Mouse (Mus musculus): ENCODE measurements around the gene Neurod2. TPM values are rescaled to one million over a fixed set of nuclear protein-coding genes. Genes with fewer than 3 reads are reported as not detected.

Gene Neurod2
- total and polyA plus RNA-seq, 2 experiments from 2014 or later: 3.3 to 24.4 TPM

- TF ChIP-seq CTCF (IDR thresholded peaks at IDR 0.05): no peak
- ATAC-seq (ENCODE audit: low FRiP score): no peak
- H3K27ac ChIP-seq (ENCODE audit: low read depth, low read length): no peak overlapping the region
Observed at GRCm38 (mm10) chr11:98332841-98333240, 3.4 kb upstream of the Neurod2 start.

GRCm38 (mm10) chr11:98332186-98332585, 2.7 kb upstream of the Neurod2 start:
- no peak for DNase-seq (ENCODE audit: low spot score)
- no peaks in the 10 kb centered on the region for H3K36me3 ChIP-seq (ENCODE audit: insufficient read depth, low read length)
- H3K9me3 ChIP-seq (ENCODE audit: low read length): no peaks in the 10 kb centered on the region
- no peak overlapping the region for H3K27ac ChIP-seq (ENCODE audit: low read depth, low read length)
- H3K27me3 ChIP-seq (ENCODE audit: insufficient read depth, low read length): peaks cover 79% of the 10 kb centered on the region
- H3K4me1 ChIP-seq (ENCODE audit: insufficient read depth, low read length): no peaks in the 10 kb centered on the region; the same call in 1 of the 2 replicates
- no peak overlapping the region for H3K9ac ChIP-seq (replicated peaks; ENCODE audit: low read length, poor library complexity, severe bottlenecking)
- no peak for ATAC-seq (ENCODE audit: low FRiP score)
- no peak overlapping the region for H3K4me2 ChIP-seq (ENCODE audit: low read depth, low read length, poor library complexity, severe bottlenecking)
- WGBS: 84% methylated on average over 3 of the region's 3 CpGs
- peak; percentile 19; the same call in 1 of the 2 replicates for TF ChIP-seq CTCF (IDR thresholded peaks at IDR 0.05)
- no peak overlapping the region for H3K4me3 ChIP-seq (ENCODE audit: low read depth, low read length)

More at GRCm38 (mm10) chr11:98332841-98333240, 3.4 kb upstream of the Neurod2 start:
- H3K9me3 ChIP-seq (ENCODE audit: low read length): no peaks in the 10 kb centered on the region
- WGBS: 72% methylated on average over 4 of the region's 4 CpGs
- H3K36me3 ChIP-seq (ENCODE audit: insufficient read depth, low read length): no peaks in the 10 kb centered on the region
- peaks cover 78% of the 10 kb centered on the region for H3K27me3 ChIP-seq (ENCODE audit: insufficient read depth, low read length)
- no peak overlapping the region for H3K4me3 ChIP-seq (ENCODE audit: low read depth, low read length)
- no peak for DNase-seq (ENCODE audit: low spot score)
- no peak overlapping the region for H3K4me2 ChIP-seq (ENCODE audit: low read depth, low read length, poor library complexity, severe bottlenecking)
- no peaks in the 10 kb centered on the region; the same call in 1 of the 2 replicates for H3K4me1 ChIP-seq (ENCODE audit: insufficient read depth, low read length)
- H3K9ac ChIP-seq (replicated peaks; ENCODE audit: low read length, poor library complexity, severe bottlenecking): no peak overlapping the region

- Histone ChIP-seq H3K4me3 (ENCODE audit: low read depth, low read length) (no peak overlapping the region), H3K27ac (ENCODE audit: low read depth, low read length) (no peak overlapping the region), H3K9ac (replicated peaks; ENCODE audit: low read length, poor library complexity, severe bottlenecking) (no peak overlapping the region), H3K9me3 (ENCODE audit: low read length) (no peaks in the 10 kb centered on the region), H3K36me3 (ENCODE audit: insufficient read depth, low read length) (no peaks in the 10 kb centered on the region), H3K4me2 (ENCODE audit: low read depth, low read length, poor library complexity, severe bottlenecking) (no peak overlapping the region), H3K27me3 (ENCODE audit: insufficient read depth, low read length) (peaks cover 79% of the 10 kb centered on the region), H3K4me1 (ENCODE audit: insufficient read depth, low read length) (no peaks in the 10 kb centered on the region; the same call in 1 of the 2 replicates)
- DNase-seq (ENCODE audit: low spot score): no peak
- no peak for TF ChIP-seq CTCF (IDR thresholded peaks at IDR 0.05)
- ATAC-seq (ENCODE audit: low FRiP score): no peak
- WGBS: 63% methylated on average over 1 of the region's 1 CpGs
Observed at GRCm38 (mm10) chr11:98331401-98331800, 2.0 kb upstream of the Neurod2 start.

GRCm38 (mm10) chr11:98330745-98331204, 1.3 kb upstream of the Neurod2 start:
- DNase-seq (ENCODE audit: low spot score) (no peak), ATAC-seq (ENCODE audit: low FRiP score) (no peak)
- Histone ChIP-seq H3K9ac (replicated peaks; ENCODE audit: low read length, poor library complexity, severe bottlenecking) (no peak overlapping the region), H3K27ac (ENCODE audit: low read depth, low read length) (no peak overlapping the region), H3K36me3 (ENCODE audit: insufficient read depth, low read length) (no peaks in the 10 kb centered on the region), H3K4me3 (ENCODE audit: low read depth, low read length) (no peak overlapping the region), H3K4me2 (ENCODE audit: low read depth, low read length, poor library complexity, severe bottlenecking) (no peak overlapping the region), H3K27me3 (ENCODE audit: insufficient read depth, low read length) (peaks cover 79% of the 10 kb centered on the region), H3K4me1 (ENCODE audit: insufficient read depth, low read length) (no peaks in the 10 kb centered on the region; the same call in 1 of the 2 replicates), H3K9me3 (ENCODE audit: low read length) (no peaks in the 10 kb centered on the region)
- 75% methylated on average over 2 of the region's 2 CpGs for WGBS
- TF ChIP-seq CTCF (IDR thresholded peaks at IDR 0.05): no peak

GRCm38 (mm10) chr11:98329960-98330744, 704 bp upstream of the Neurod2 start:
- Histone ChIP-seq H3K36me3 (ENCODE audit: insufficient read depth, low read length) (no peaks in the 10 kb centered on the region), H3K4me1 (ENCODE audit: insufficient read depth, low read length) (no peaks in the 10 kb centered on the region; the same call in 1 of the 2 replicates), H3K27ac (ENCODE audit: low read depth, low read length) (no peak overlapping the region), H3K27me3 (ENCODE audit: insufficient read depth, low read length) (peaks cover 79% of the 10 kb centered on the region), H3K4me3 (ENCODE audit: low read depth, low read length) (no peak overlapping the region), H3K4me2 (ENCODE audit: low read depth, low read length, poor library complexity, severe bottlenecking) (no peak overlapping the region), H3K9me3 (ENCODE audit: low read length) (no peaks in the 10 kb centered on the region), H3K9ac (replicated peaks; ENCODE audit: low read length, poor library complexity, severe bottlenecking) (no peak overlapping the region)
- ATAC-seq (ENCODE audit: low FRiP score) (no peak), DNase-seq (ENCODE audit: low spot score) (no peak)
- WGBS: 47% methylated on average over 8 of the region's 9 CpGs
- TF ChIP-seq CTCF (IDR thresholded peaks at IDR 0.05): no peak

Data from midbrain, postnatal 0 days (tissue).